Mouse (Mus musculus) v-Abl transformed pro-B cells (cell line): ENCODE measurements at regions not wholly inside any gene's neighbourhood (a gene's known extent, or its start where the extent isn't known, plus 50 kb on each side); places are given as distances from the start of the nearest gene placed in this dataset.
"Not testable (repeated sequence)": the region's sequence is repeated elsewhere in the genome, so short reads cannot be mapped to it uniquely, and the experiment has no call there.

Source experiments
- in situ Hi-C, 2 experiments: fragments of 400-800 bp; cut with MboI; formaldehyde crosslinking; loops; one replicate each; pipeline ENCODE4 v1.15.1; 2025; ENCODE audit not compliant: unreplicated experiment in 2 of 2

DNA sequence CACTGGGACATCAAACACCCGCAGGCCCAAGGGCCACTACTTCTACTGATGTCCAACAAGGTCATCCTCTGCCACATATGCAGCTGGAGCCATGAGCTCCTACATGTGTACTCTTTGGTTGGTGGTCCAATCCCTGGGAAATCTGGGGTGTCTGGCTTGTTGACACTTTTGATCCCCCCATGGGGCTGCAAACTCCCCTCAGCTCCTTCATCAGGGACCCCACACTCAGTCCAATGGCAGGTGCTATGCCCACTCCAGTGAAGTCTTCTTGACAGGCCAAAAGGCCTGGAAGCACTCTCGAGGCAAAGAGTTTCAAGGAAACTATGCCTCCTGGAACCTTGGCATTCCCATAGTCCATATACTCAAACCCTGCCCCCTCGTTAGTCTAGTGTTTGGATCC lies 570.8 kb upstream of the Smc2 start:
- in situ Hi-C loops = no loop called here

DNA sequence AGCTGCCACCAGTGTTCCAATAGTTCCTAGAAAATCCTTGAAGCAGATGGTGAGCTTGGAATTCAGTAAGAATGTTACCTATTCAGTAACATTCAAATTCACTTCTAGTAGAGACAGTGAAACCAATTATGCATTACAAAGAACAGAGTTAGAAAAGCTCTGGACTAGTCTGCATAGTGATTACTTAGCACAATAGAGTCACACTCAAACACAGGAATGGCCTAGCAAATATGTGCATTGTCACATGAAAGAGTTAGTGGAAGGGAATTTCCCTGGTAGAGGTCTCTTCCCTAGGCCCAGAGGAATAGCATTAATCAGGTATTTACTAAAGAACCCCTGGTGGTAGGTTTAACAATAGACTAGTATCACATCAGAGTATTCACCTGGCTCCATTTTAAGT lies 570.3 kb upstream of the Smc2 start:
- in situ Hi-C loops = not testable (repeated sequence)

DNA sequence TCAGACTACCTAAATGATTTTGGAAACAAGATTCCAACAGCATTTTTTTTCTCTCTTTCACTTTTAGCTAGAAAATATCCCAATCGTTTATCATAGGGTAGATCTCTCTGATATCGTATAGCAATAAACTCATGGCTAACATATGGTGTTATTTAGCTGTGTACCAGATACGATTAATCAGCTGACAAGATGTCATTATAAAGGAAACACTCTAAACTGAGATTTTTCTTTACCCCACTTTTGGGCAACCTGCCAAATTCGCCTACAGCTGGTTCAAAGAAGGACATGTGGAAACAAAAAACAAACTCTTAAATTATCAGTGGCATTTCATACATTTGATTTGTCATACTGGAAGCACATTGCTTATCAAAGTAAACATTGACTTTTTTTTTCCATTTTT lies 553.6 kb upstream of the Smc2 start:
- in situ Hi-C loops = no loop called here

DNA sequence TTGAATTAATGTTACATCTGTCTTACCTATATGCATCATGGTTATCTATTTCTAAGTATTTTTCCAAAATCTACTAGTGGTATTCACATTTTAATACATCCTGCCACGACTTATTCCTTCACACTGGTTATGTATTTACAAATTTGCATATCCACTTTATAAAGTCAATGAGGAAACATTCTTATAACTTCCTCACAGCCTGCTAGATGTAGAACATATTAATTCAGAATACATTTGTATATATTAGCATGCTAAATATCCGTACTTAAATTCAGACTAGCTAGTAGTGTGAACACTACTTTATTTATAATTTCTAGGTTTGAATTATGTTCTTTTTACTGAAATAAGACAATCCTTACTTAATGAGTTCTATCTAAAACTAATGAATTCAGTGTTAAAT lies 549.8 kb upstream of the Smc2 start:
- in situ Hi-C loops = no loop called here

DNA sequence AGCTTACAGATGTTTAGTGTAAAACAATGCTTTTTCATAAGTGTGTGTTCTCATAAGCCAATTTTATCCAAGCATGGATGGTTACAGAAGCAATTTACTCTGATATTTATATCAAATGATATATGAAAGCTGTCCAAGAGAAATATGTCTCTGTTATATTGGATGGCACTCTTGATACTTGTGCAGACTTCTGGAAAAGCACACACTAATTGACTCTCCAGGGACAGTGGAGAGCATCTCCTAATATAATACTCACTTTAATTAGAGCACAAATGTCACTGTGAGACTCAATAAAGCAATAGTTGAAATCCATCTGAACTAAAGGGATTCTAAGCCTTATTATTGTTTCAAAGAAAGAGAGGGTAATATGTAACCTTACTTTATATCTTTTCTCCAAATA lies 510.8 kb upstream of the Smc2 start:
- in situ Hi-C loops = no loop called here

DNA sequence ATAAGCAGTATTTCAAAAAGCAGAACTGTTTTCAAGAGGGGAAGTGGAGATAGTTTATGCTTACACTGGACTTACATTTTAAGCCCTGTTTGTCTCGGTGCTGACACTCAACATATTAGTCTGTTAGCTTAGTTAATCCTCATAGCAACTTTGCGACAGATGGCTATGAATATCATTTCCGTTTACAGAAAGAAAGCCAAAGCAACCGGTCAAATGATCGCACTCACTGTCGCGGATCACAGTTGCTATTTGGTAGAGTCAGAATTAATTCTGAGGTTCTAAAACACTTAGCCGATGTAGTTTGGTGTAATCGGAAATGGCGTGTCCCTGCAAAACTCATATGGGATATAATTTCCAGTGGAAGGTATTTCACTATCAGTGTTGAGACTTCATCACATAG lies 469.3 kb upstream of the Smc2 start:
- in situ Hi-C loops = loop anchor here in 1 of 2 experiments (10.0 kb wide), 1 partner anchor 55 kb away; no protein-coding TSS in a partner anchor

DNA sequence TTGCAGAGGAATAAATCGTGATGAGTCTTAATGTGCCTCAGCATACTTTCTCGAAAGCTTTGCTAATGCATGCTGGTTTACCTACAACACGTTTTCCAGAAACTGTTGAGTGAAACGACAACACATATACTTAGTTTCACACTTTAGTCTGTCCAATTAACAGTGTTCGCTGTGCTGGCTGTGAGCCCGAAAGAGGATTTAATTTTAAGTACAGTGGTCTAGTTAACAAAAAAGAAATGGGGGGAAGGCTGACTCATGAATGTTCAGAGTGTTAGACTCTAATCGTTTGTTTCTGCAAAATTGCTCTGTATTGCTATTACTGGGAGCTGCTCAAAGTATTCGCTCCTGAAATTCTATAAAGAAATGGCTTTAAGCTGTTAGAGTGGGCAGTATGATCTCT lies 460.1 kb upstream of the Smc2 start:
- in situ Hi-C loops = loop anchor here in 1 of 2 experiments (10.0 kb wide), 1 partner anchor 64 kb away; no protein-coding TSS in a partner anchor

DNA sequence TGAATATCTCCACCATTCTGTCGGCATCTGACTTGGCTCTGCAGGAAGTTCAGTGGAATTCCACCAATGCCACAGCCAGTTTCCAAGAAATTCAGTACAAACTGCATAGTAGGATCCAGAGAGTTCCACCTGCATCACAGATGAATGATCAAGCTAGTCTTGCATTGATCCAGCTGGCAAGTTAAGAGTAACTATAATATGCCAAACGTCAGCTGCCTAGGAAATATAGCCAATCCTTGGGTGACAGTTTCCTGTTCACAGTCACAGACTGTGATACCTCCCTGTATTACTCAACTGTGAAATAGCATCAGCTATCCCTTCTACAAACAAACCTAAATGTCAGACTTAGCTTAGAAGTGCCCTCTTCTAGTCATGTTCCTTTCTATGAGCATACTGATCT lies 446.6 kb upstream of the Smc2 start:
- in situ Hi-C loops = no loop called here

DNA sequence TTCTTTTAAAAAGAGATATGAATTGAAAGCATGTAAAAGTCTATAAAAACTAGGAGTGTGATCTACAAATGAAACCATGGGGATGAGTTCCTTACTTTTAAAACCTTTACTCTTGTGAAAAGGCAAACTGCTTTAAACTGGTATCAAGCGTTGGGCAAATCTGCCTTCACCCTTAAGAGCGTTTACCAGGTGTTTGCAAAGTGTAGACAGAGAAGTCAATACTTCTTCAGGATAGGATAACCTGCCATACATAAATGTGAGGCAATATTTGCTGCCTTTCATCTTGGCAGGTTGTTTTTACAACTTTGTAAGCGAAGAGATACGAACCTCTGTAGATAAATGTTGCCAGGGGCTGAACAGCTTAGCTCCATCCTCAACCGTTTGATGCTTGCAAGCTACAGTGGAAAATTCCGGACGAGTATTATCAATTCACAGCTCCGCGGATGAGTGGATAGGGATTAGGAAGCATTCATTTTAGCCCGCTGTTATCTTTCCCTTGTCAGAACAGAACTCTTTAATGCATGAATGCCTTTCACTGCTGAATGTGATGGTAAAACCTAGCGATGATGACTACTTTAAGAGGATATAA lies 402.2 kb upstream of the Smc2 start:
- in situ Hi-C loops = no loop called here

DNA sequence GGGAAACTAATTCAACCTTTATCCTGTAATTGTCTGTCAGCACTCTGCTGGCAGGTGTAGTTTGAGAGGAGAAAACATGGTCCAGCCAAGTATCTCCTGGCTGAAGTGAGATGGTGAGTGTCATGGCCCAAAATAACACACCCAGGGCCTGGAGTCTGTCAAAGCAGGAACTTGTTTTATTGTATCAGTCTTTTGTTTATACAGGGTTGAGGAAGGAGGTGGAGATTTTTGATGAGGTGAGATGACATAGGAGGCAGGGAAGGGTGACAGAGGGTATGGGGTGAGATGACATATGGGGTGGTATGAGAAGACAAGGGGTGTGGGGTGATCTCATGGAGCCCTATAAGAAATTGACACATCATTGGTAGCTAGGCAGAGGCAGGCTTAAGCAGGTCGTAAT lies 395.6 kb upstream of the Smc2 start:
- in situ Hi-C loops = no loop called here

DNA sequence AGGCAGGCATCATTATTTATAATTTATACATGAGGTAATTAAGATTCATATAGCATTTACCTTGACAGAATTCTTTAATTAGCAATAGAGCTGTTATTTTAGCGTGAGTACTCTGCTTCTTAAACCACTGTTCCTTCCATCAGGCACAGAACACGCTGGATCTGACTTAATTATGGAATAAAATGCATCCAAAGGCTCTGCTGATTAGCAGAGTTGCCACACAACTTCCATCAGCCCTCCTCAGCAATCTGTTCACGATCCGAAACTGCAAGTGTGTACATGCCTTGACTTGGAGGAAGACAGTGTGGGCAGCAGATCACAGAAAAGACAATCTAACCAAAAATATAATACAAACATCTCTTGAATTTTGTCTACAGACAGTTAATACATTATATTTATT lies 388.1 kb upstream of the Smc2 start:
- in situ Hi-C loops = no loop called here

DNA sequence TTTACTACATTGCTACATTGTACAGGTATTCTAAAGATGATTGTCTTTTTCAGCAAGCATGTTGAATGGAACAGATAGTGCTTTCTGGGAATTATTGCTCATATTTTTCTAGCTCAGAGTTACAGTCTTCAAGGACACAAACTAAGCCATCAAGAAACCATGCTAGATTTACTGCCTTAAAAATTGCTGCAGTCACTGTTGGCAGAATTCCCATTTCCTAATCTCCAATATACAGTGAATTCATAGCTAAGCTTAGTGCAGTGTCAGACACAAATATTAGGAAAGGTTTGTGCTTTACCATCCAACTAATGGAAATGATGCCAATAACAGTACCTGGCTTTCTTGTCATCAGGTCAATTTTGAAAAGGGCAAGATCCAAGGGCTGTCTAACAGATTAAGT lies 383.0 kb upstream of the Smc2 start:
- in situ Hi-C loops = no loop called here

DNA sequence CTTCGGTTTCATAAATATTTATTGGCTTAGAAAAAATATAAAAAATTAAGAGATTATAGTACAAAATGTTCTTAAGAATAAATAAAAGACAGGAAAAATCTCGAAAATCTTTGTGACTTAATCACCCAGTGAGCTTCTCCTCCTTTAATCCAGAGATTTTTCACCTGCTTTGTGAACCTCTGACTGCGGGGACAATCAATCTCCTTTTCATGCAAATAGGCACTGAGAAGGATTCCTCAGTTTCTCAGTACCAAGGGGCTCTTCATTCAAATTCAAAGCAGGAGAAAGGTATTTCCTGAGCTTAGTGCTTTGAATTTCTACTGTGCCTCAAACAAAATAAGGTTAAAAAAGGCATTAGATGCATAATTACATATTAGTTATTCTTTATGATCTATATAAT lies 379.0 kb upstream of the Smc2 start:
- in situ Hi-C loops = no loop called here

DNA sequence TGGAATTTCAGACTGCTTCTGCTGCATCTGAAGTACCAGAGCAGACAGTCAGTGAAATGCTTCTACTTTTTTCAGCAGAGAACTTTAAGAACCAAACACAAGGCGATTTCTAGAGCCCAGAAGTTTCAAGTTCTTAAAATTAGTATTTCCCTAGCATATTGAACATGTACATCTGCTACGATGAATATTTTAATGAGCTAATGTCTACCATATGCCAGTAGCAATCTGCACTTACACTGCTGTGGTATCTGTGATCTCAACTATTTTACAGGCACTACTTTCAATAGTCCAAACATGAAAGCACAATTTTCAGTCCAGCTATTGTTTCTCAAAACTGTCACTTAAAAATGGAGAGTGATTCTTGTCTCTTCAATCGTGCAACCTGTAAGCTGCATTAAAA lies 339.9 kb upstream of the Smc2 start:
- in situ Hi-C loops = no loop called here

DNA sequence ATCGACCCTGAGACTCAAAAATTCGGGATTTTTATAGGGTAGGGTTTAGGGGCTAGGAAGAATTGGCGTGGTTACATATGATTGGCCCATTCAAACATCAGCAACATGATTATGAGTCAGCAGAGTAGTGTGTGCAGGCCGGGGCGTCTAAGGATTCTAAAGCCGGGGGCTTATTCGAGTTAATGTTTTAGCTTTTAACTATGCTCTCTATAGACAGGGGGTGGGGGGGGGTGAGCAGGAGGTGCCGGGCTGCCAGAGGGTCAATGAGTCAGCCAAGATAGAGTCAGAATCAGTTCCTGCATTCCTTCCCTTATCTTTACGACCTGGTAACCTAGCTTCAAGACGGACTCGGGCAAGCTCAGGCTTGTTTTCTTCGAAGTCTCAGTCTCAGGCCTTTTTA lies 333.2 kb upstream of the Smc2 start:
- in situ Hi-C loops = no loop called here

DNA sequence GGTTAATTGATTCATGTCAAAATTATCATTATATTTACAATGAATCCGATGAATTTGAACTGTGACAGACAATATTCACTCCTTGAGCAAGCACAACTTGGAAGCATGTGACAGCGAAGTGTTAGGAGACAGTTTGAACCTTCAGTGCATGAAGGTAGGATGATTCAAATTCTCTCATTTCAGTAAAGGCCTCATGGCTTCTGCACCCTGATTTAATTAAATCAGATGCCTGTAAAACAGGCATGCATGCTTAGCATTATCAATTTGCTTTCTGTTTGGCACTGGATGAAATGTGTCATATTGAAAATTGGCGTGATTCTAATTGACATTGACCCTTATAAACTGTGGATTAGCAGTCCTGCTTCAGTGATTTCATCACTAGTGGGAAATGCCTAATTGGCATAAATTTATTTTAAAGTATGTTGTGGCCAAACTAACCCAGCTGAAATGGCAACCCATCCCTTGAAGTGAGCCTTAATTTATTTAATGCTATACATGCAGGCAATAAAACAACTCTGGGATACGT lies 321.2 kb upstream of the Smc2 start:
- in situ Hi-C loops = no loop called here

DNA sequence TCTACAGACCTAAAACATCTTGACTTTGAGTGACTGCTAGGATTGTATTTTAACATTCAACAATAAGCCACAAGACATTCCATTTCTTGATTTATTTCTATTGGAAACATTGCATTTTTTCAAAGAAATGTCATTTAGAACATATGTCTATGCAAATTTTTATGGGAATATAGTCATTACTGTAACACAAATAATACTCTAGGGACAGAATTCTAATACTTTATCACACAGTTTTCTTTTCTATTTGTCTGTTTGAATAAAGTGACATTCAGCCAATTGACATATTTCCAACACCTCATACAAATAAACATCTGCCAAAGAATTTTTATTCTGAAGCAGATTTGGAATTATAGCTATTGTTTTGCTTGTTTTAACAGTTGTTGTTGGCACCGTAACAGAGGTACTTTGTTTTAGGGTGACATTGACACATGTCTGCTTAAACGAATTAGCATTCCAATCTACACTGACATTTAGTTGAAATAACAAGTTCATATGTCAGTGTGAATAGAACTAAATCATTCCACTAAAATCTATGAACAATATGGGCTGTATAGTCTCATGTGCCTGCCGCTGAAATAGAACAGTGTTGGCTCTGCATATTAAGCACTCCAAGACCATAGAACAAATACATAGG lies 320.5 kb upstream of the Smc2 start:
- in situ Hi-C loops = no loop called here

DNA sequence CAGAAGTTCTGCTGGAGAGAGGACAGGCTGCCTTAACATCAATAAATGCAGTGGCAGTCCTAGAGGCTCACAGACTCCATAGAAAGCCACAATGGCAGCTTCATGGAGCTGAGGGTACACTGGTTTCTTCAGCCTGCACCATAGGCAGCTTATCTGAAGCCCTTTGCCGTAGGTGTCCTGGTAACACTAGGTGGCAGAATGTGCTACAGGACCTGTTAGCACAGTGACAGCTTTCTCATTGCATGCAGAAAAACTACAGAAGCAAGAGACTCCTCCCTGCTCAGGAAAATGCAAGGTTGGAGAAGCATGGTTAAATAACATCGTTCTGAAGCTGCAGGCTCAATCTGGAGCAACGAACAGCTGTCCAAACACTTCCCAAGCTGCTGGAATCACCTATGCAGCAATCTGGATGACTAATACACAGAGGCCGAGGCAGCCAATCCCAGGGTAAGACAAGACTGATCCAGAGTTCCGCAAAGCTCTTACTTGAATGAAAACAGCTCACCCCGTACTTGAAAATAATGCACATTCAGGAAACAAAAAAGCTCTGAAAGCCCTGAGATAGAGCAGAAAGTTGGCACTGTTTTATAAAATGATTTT lies 286.4 kb upstream of the Smc2 start:
- in situ Hi-C loops = no loop called here

DNA sequence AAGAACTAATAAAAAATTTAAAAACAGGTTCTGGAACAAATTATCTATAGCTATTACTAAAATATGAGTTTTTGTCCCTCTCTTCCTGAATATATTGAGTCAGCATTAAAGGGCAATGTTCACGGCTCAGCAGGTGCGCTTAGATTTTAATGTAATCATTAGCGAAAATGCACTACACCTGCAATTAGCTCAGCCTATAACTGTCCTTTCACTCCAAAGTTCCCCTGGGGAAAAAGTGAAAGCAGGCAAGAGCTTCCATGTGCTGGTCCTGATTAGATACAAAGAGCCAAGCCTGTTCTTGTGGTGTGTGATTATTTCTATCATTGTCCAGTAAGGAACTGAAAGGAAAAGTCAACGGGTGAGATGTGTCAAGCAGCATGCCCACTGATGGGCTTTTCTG lies 262.8 kb upstream of the Smc2 start:
- in situ Hi-C loops = no loop called here

DNA sequence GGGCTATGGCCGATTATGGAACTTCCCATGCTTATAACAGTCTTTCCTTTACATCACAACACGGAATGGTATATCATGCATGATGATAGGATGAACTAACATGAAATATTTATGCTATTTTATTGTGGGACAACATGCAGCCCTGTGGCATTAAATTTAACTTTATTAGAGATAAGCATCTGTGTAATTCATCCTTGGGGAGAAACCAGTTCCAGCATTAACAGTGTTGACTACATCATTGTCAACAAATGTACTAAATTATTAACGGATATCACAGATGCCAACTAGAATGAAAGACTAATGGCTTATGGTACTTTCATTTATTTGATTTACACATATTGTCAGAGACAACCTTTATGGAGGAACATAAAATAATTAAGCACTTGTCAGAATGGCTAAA lies 241.3 kb upstream of the Smc2 start:
- in situ Hi-C loops = no loop called here

DNA sequence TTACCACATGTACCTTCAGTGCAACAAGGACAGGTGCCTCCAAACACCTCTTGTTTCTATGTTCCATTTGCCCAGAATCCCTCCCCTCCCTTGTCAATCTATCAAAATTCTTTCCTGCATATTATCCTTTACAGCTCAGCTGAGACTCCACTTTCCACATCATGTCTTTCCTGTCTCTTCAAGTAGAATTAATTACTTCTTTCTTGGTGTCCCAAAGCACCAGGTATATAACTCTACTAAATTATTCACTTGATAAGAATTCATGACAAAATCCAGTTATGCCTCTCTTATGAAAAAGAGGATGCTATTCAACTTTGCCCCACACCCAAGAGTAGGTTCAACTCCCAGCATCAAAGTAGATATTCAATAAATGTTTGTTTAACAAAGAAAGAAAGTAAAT lies 228.4 kb upstream of the Smc2 start:
- in situ Hi-C loops = no loop called here

DNA sequence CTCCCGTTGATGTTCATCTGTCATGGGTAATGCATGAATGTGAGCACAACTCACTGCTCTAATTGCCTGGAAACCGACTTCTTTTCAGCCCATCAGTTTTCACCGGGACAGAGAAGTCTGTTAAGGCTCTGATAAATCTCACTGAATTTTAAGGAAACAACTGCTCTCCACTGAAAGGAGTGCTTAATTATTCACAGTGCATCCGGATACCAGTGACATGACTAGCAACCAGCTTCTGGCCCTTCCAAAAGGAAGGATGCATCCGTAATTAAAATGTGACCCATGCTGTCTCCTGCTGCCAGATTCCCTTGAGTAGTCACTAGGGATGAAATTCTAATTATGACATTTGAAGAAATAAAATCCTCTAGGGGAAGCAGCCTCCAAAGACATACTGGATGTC lies 228.0 kb upstream of the Smc2 start:
- in situ Hi-C loops = no loop called here
